Mouse (Mus musculus) cortical plate, adult 2 months (tissue): ENCODE results near the gene Litaf.

Experiments
- CTCF ChIP-seq: fragments of 200-500 bp; IDR thresholded peaks from 2 replicates; pipeline ENCODE4 v1.5.1; 2011; ENCODE audit warnings: mild to moderate bottlenecking, control low read depth, low read length; ENCODE audit not compliant: insufficient read depth; ENCODE audit errors: extremely low read depth
- POLR2A ChIP-seq: fragments of 200-500 bp; IDR thresholded peaks from 2 replicates; pipeline ENCODE4 v1.6.1; 2011; ENCODE audit warnings: mild to moderate bottlenecking, low read length, control low read depth; ENCODE audit not compliant: insufficient read depth; ENCODE audit errors: extremely low read depth

GRCm38 (mm10) chr16:11064742-11065141 is 1.2 kb downstream of the Litaf start:
- TF ChIP-seq CTCF (no peak), POLR2A (no peak)
